Mouse (Mus musculus) granulocyte monocyte progenitor cell, adult 5-6 weeks (primary cell): ENCODE measurements around the gene Fam53b. TPM values are rescaled to one million over a fixed set of nuclear protein-coding genes. Genes with fewer than 3 reads are reported as not detected.

ENCODE experiments used
- ATAC-seq: replicated peaks from 2 replicates; pipeline ENCODE4 v1.8.0; 2016; ENCODE audit warnings: mild to moderate bottlenecking, moderate TSS enrichment, inconsistent platforms; ENCODE audit not compliant: poor library complexity, severe bottlenecking
- total RNA-seq, 2 experiments: library from RNA; stranded (forward) in 1 of 2; stranded (reverse) in 1 of 2; fragments of 200-712, 200-1000 nt in 1 of 2; fragments of >200 nt in 1 of 2; fragmentation: Nextera tagmentation in 1 of 2; gene quantifications; 2 replicates each; pipeline ENCODE4 v1.2.3; 2014 to 2017

Fam53b gene
- total RNA-seq, 2 experiments from 2014 or later: 11.1 to 20.1 TPM

- ATAC-seq: no peak
Measured at GRCm38 (mm10) chr7:132742912-132743311, 70.8 kb downstream of the Fam53b start.

- ATAC-seq: no peak
Measured at GRCm38 (mm10) chr7:132739829-132740228, 73.9 kb downstream of the Fam53b start.

- no peak for ATAC-seq
Measured at GRCm38 (mm10) chr7:132738844-132739243, 74.8 kb downstream of the Fam53b start.

GRCm38 (mm10) chr7:132736099-132736862, 77.4 kb downstream of the Fam53b start:
- no peak for ATAC-seq

GRCm38 (mm10) chr7:132735145-132735544, 78.5 kb downstream of the Fam53b start:
- ATAC-seq: peak; percentile 99

GRCm38 (mm10) chr7:132734222-132734621, 79.5 kb downstream of the Fam53b start:
- ATAC-seq: no peak

GRCm38 (mm10) chr7:132733521-132733920, 80.2 kb downstream of the Fam53b start:
- ATAC-seq: no peak

- ATAC-seq: no peak
Measured at GRCm38 (mm10) chr7:132732136-132732789, 81.4 kb downstream of the Fam53b start.

- ATAC-seq: no peak
Measured at GRCm38 (mm10) chr7:132731558-132731957, 82.1 kb downstream of the Fam53b start.

- no peak for ATAC-seq
Measured at GRCm38 (mm10) chr7:132730510-132730909, 83.2 kb downstream of the Fam53b start.

GRCm38 (mm10) chr7:132729093-132729831, 84.4 kb downstream of the Fam53b start:
- peak; percentile 58 for ATAC-seq

GRCm38 (mm10) chr7:132726106-132726861, 87.4 kb downstream of the Fam53b start:
- peak; percentile 83 for ATAC-seq

- ATAC-seq: 0 out of 2 replicates have a peak, but pooled peaks have one; percentile 15
Measured at GRCm38 (mm10) chr7:132724501-132725062, 89.1 kb downstream of the Fam53b start.

- peak; percentile 26; the same call in 1 of the 2 replicates for ATAC-seq
Measured at GRCm38 (mm10) chr7:132723906-132724305, 89.8 kb downstream of the Fam53b start.

GRCm38 (mm10) chr7:132722401-132723370, 91.0 kb downstream of the Fam53b start:
- no peak for ATAC-seq

GRCm38 (mm10) chr7:132720562-132720961, 93.1 kb downstream of the Fam53b start:
- no peak for ATAC-seq

GRCm38 (mm10) chr7:132719570-132719969, 94.1 kb downstream of the Fam53b start:
- ATAC-seq: no peak

GRCm38 (mm10) chr7:132715259-132715658, 98.4 kb downstream of the Fam53b start:
- ATAC-seq: no peak
